Mouse (Mus musculus): ENCODE measurements around the gene Ltbp2.

DNA sequence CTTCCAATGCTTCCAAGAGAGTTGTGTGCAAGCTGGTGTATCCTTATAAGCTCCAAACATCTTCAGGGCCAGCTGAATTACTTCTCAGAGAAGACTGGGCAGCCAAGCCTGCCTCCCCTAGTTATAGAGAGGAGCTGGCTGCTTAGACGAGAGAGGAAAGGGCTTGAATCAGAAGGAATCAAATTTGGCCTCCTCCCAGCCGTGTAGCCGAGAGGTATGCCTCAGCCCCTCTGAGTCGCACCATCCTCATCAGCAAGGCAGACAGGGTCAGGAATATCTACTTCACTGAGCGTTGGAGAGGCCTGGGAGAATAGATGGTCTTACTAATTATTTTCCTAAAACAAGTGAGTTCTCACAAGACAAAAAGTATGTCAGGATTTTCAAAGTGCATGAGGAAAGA is 40.7 kb downstream of the Ltbp2 start:
- no peak for TF ChIP-seq GATA1 (IDR thresholded peaks at IDR 0.05; ENCODE audit: low read length)
- no peak for TF ChIP-seq TAL1 (IDR thresholded peaks at IDR 0.05; ENCODE audit: low read length)
